Mouse (Mus musculus) granulocyte monocyte progenitor cell, adult 5-6 weeks (primary cell): ENCODE measurements at regions not wholly inside any gene's neighbourhood (a gene's known extent, or its start where the extent isn't known, plus 50 kb on each side); places are given as distances from the start of the nearest gene placed in this dataset.
A peak's percentile ranks its signal among the peaks of the same experiment; 100 is the strongest.

Source experiments
- ATAC-seq: replicated peaks from 2 replicates; pipeline ENCODE4 v1.8.0; 2016; ENCODE audit warnings: mild to moderate bottlenecking, moderate TSS enrichment, inconsistent platforms; ENCODE audit not compliant: poor library complexity, severe bottlenecking

GRCm38 (mm10) chr3:100401080-100401479 is 88.0 kb downstream of the Tent5c start:
- ATAC-seq = no peak

- ATAC-seq = no peak
Observed at GRCm38 (mm10) chr3:100397491-100397890, 91.6 kb downstream of the Tent5c start.

- ATAC-seq = 0 out of 2 replicates have a peak, but pooled peaks have one; percentile 14
Observed at GRCm38 (mm10) chr3:100394911-100395604, 94.1 kb downstream of the Tent5c start.

- no peak for ATAC-seq
Observed at GRCm38 (mm10) chr3:100393956-100394355, 95.2 kb downstream of the Tent5c start.

- no peak for ATAC-seq
Observed at GRCm38 (mm10) chr3:100382181-100382580, 106.9 kb downstream of the Tent5c start.

GRCm38 (mm10) chr3:100381363-100381762 is 107.8 kb downstream of the Tent5c start:
- ATAC-seq = no peak

- ATAC-seq = no peak
Observed at GRCm38 (mm10) chr3:100376162-100376561, 113.0 kb downstream of the Tent5c start.

GRCm38 (mm10) chr3:100366884-100367840 is 122.0 kb downstream of the Tent5c start:
- ATAC-seq = peak; percentile 52; the same call in 1 of the 2 replicates

GRCm38 (mm10) chr3:100366447-100366846 is 122.7 kb downstream of the Tent5c start:
- no peak for ATAC-seq

- peak; percentile 55 for ATAC-seq
Observed at GRCm38 (mm10) chr3:100365354-100365945, 123.7 kb downstream of the Tent5c start.

- no peak for ATAC-seq
Observed at GRCm38 (mm10) chr3:100364706-100365105, 124.4 kb downstream of the Tent5c start.

- no peak for ATAC-seq
Observed at GRCm38 (mm10) chr3:100362983-100363382, 126.1 kb downstream of the Tent5c start.

GRCm38 (mm10) chr3:100360019-100360418 is 129.1 kb downstream of the Tent5c start:
- ATAC-seq = no peak

GRCm38 (mm10) chr3:100359036-100359435 is 130.1 kb downstream of the Tent5c start:
- ATAC-seq = peak; percentile 94

- ATAC-seq = no peak
Observed at GRCm38 (mm10) chr3:100333478-100333877, 155.6 kb downstream of the Tent5c start.

- ATAC-seq = no peak
Observed at GRCm38 (mm10) chr3:100318357-100318756, 156.2 kb upstream of the Wdr3 start.

GRCm38 (mm10) chr3:100287818-100288217 is 125.6 kb upstream of the Wdr3 start:
- no peak for ATAC-seq

- no peak for ATAC-seq
Observed at GRCm38 (mm10) chr3:100266976-100267375, 104.8 kb upstream of the Wdr3 start.

GRCm38 (mm10) chr3:100264991-100265390 is 102.8 kb upstream of the Wdr3 start:
- ATAC-seq = no peak
